Mouse (Mus musculus) intestine, postnatal 0 days (tissue): ENCODE data around the gene Pitpnm1. TPM values are rescaled to one million over a fixed set of nuclear protein-coding genes. Genes with fewer than 3 reads are reported as not detected.
A peak's percentile ranks its signal among the peaks of the same experiment; 100 is the strongest.

Experiments
- ATAC-seq: fragments of 200-750 bp; cut with Nextera tagmentation; 2 replicates; pipeline ENCODE4 v1.8.0; 2017; ENCODE audit warnings: mild to moderate bottlenecking, moderate TSS enrichment, moderate library complexity
- H3K27ac ChIP-seq: fragments of 300-500 bp; sonication (generic); 2 replicates; pipeline ENCODE4 v1.5.1; 2014; ENCODE audit warnings: mild to moderate bottlenecking, low read depth, low read length, moderate library complexity
- H3K27me3 ChIP-seq: fragments of 300-500 bp; sonication (generic); replicated peaks from 2 replicates; pipeline ENCODE4 v1.6.1; 2014; ENCODE audit warnings: low read length, mixed read lengths; ENCODE audit not compliant: control insufficient read depth, insufficient read depth
- H3K36me3 ChIP-seq: fragments of 300-500 bp; sonication (generic); 2 replicates; pipeline ENCODE4 v1.6.1; 2014; ENCODE audit warnings: mild to moderate bottlenecking, moderate library complexity; ENCODE audit not compliant: control insufficient read depth, insufficient read depth
- H3K4me1 ChIP-seq: fragments of 300-500 bp; sonication (generic); replicated peaks from 2 replicates; pipeline ENCODE4 v1.6.1; 2014; ENCODE audit warnings: antibody characterized with exemption, low read length, mixed read lengths; ENCODE audit not compliant: control insufficient read depth, insufficient read depth
- H3K4me2 ChIP-seq: fragments of 300-500 bp; sonication (generic); replicated peaks from 2 replicates; pipeline ENCODE4 v1.6.1; 2014; ENCODE audit warnings: low read depth, mild to moderate bottlenecking, moderate library complexity
- H3K4me3 ChIP-seq: fragments of 300-500 bp; sonication (generic); 2 replicates; pipeline ENCODE4 v1.5.1; 2014; ENCODE audit warnings: low read depth, low read length
- H3K9ac ChIP-seq: fragments of 300-500 bp; sonication (generic); 2 replicates; pipeline ENCODE4 v1.6.1; 2014; ENCODE audit warnings: mild to moderate bottlenecking, low read depth, low read length
- H3K9me3 ChIP-seq: fragments of 300-500 bp; sonication (generic); 2 replicates; pipeline ENCODE4 v1.6.1; 2016; ENCODE audit warnings: mixed run types; ENCODE audit not compliant: control insufficient read depth
- CTCF ChIP-seq: sonication (generic); IDR thresholded peaks from 2 replicates; pipeline ENCODE4 v1.5.1; 2016; ENCODE audit warnings: low read depth, mild to moderate bottlenecking, control low read depth, antibody characterized with exemption, moderate library complexity
- WGBS: fragments of 180-500 bp; shearing (Covaris S2); extraction: QIAGEN DNeasy Blood & Tissue Kit; methylation state at CpG from one replicate; pipeline ENCODE4 v1.1.7; 2014; 5-methylcytosine and 5-hydroxymethylcytosine counted together
- polyA plus RNA-seq: library from polyadenylated mRNA; unstranded; fragments of >200 nt; fragmentation: Nextera tagmentation; extraction: Ambion mirVana; gene quantifications from 2 replicates; pipeline ENCODE4 v1.2.1, GENCODE M21; 2015

Gene Pitpnm1
- polyA plus RNA-seq, 1 experiment from 2014 or later = 13.7 TPM

DNA sequence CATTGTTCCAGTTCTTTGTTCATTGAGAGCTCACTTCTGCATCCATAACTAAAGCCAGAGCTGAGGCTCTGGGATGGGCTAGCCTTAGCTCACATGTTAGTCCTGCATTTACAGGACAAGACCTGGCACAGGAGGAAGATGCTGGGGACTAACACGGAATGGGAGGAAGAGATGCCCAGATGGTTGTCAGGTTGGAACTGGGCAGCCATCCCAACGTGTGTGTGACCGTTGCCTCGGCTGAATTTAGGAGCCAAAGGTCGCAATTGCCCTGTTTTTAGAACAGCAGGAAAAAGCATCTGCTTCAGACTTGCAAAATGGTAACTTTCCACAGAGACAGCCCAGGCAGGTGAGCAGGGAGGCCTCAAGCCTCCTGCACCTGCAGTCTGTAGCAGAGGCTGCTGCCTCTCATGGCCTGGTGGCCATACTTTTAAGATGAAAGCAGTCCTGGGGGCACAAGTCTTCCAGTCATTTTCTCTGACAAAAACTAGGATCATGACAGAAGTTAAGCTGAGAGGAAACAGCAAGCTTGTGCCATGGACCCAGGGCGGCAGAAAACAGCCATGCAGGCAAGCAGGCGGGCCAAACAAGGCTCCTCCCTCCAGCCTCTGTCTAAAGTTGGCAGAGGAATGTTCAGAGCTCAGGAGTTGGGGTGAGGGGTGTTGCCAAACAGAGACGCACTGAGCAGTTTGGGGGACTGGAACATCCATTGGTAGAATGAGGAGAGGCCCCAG is 44.4 kb upstream of the Pitpnm1 start:
- 59% methylated on average over 8 of the region's 8 CpGs for WGBS
- Histone ChIP-seq H3K4me2 (0 out of 2 replicates have a peak overlapping the region, but pooled peaks have one; percentile 0), H3K9ac (no peak overlapping the region), H3K4me3 (no peak overlapping the region), H3K9me3 (no peaks in the 10 kb centered on the region), H3K4me1 (peaks cover 10% of the 10 kb centered on the region; the same call in 1 of the 2 replicates), H3K27me3 (no peaks in the 10 kb centered on the region), H3K36me3 (no peaks in the 10 kb centered on the region), H3K27ac (peak overlapping the region; percentile 69; the same call in 1 of the 2 replicates)
- no peak for ATAC-seq
- no peak for TF ChIP-seq CTCF

DNA sequence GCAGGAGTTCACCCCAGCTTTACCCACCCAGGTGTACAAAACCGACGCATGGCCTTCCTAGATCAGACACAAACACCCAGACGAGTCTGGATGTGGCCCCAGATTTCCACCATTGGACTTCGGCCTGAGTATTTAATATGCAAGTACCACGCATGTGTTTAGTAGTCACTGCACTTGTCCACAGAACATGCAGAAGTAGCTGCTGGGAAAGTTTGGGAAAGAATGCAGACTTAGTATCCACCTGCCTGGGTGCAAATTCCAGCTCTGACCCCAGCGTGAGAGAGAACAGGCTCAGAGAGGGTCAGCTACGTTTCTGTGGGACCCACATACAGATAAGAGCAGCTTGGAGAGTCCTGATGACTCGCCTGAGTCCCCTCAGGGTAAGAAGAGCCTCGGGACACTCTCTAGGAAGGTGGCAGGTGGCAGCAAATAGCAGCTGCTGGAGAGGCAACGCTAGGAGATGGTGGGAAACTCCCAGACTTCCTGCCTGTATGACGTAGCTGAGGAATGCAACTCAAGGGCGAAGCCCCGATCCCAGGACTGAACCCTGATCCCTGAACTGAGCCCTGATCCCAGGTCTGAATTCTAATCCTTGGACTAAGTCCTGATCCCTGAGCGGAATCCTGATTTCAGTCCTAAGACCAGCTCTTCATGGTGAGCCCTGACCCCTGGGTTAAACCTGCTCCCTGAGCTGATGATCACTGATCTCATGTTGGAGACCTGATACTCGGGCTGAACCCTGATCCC is 43.7 kb upstream of the Pitpnm1 start:
- Histone ChIP-seq H3K4me3 (no peak overlapping the region), H3K27ac (peak overlapping the region; percentile 69), H3K9me3 (no peaks in the 10 kb centered on the region), H3K36me3 (no peaks in the 10 kb centered on the region), H3K4me1 (peaks cover 10% of the 10 kb centered on the region; the same call in 1 of the 2 replicates), H3K4me2 (0 out of 2 replicates have a peak overlapping the region, but pooled peaks have one; percentile 0), H3K9ac (no peak overlapping the region), H3K27me3 (no peaks in the 10 kb centered on the region)
- ATAC-seq = peak; percentile 50
- 24% methylated on average over 15 of the region's 15 CpGs for WGBS
- TF ChIP-seq CTCF = peak; percentile 28

DNA sequence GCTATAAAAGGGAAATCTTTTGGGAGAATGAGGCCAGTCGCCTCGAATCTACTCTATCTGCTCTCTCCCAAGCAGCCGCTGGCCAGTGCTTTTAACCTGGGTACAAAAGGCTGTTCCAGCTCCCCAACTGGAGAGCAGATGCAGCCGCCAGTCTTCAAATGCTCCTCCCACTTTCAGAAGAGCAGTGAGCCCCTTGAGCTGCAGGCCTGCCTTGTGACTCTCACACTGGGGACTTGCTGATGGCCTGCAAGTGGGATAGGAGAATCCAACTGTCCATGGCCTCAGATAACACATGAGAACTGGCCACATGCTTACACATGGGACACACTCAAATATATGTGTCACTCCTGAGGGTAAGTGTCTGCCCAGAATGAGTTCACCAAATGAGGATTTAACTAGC is 43.1 kb upstream of the Pitpnm1 start:
- WGBS = 40% methylated on average over 4 of the region's 4 CpGs
- Histone ChIP-seq H3K4me1 (peaks cover 10% of the 10 kb centered on the region; the same call in 1 of the 2 replicates), H3K4me2 (no peak overlapping the region), H3K4me3 (no peak overlapping the region), H3K9me3 (no peaks in the 10 kb centered on the region), H3K27me3 (no peaks in the 10 kb centered on the region), H3K9ac (no peak overlapping the region), H3K36me3 (no peaks in the 10 kb centered on the region), H3K27ac (peak overlapping the region; percentile 69)
- TF ChIP-seq CTCF = no peak
- no peak for ATAC-seq

DNA sequence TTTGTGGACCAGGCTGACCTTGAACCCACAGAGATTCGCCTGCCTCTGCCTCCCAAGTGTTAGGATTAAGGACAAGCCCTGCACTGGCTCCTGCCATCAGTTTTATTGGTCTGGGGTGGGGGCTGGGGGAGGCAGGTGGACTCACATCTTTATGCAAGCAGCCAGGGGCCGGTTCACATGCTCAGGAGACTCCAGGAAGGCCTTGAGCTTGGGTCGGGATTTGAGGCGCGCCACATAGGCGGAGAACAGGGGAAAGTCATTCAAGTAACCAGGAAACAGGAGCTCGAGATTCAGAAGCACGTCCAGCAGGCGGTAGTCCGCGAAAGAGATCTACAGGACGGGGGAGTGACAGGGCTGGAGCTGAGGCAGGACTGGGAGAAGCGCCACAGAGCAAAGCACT is 42.4 kb upstream of the Pitpnm1 start:
- Histone ChIP-seq H3K4me2 (no peak overlapping the region), H3K36me3 (no peaks in the 10 kb centered on the region), H3K9me3 (no peaks in the 10 kb centered on the region), H3K27me3 (no peaks in the 10 kb centered on the region), H3K4me1 (peaks cover 10% of the 10 kb centered on the region; the same call in 1 of the 2 replicates), H3K4me3 (no peak overlapping the region), H3K27ac (no peak overlapping the region; the same call in 1 of the 2 replicates), H3K9ac (no peak overlapping the region)
- no peak for TF ChIP-seq CTCF
- WGBS = 72% methylated on average over 13 of the region's 13 CpGs
- no peak for ATAC-seq

DNA sequence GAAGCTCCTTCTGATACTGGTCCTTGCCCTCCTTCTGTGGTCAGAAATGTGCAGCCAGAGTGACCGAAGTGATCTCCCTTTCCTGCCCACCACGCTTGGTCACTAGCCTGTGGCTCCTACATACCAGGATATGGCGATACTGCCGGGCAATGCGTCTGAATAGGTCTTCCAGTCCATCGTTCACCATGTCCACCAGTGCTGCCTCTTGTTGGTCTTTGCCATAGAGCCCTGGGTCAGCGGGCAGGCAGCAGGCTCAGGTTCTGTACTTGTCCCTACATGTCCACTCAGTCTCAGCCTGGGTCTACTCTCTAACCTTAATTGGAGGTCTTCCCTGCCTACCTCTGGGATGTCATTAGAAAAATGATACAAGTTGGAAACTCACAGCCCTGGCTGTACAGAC is 41.8 kb upstream of the Pitpnm1 start:
- H3K27ac ChIP-seq = no peak overlapping the region
- H3K4me3 ChIP-seq = no peak overlapping the region
- WGBS = 97% methylated on average over 7 of the region's 7 CpGs
- H3K27me3 ChIP-seq = no peaks in the 10 kb centered on the region
- H3K36me3 ChIP-seq = no peaks in the 10 kb centered on the region
- TF ChIP-seq CTCF = no peak
- H3K4me1 ChIP-seq = peaks cover 10% of the 10 kb centered on the region; the same call in 1 of the 2 replicates
- H3K9me3 ChIP-seq = no peaks in the 10 kb centered on the region
- no peak for ATAC-seq
- no peak overlapping the region for H3K9ac ChIP-seq
- H3K4me2 ChIP-seq = peak overlapping the region; percentile 44; the same call in 1 of the 2 replicates

DNA sequence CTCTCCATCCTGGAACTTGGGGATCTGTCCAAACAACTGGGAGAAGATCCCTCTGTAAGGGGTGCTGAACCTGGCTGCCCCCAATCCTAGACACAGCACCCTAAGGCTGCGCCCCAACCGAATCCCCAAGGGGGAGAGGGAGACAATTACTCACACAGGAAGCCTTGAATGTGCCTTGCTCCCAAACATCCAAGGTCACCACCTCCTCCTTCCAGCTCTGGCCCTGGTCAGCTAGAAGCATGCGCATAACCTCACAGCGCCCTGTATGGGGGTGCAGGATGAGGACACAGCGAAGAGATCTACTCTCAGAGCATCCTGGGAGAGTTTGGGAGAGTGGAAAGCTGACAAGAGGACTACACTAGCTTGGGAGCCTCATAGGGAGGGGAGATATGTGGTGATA is 41.2 kb upstream of the Pitpnm1 start:
- no peaks in the 10 kb centered on the region for H3K27me3 ChIP-seq
- no peak for ATAC-seq
- H3K4me1 ChIP-seq = peaks cover 10% of the 10 kb centered on the region; the same call in 1 of the 2 replicates
- TF ChIP-seq CTCF = no peak
- peak overlapping the region; percentile 14; the same call in 1 of the 2 replicates for H3K4me3 ChIP-seq
- H3K9ac ChIP-seq = no peak overlapping the region
- H3K27ac ChIP-seq = peak overlapping the region; percentile 71
- no peaks in the 10 kb centered on the region for H3K36me3 ChIP-seq
- H3K9me3 ChIP-seq = no peaks in the 10 kb centered on the region
- peak overlapping the region; percentile 44 for H3K4me2 ChIP-seq
- WGBS = 89% methylated on average over 5 of the region's 5 CpGs
